Mouse (Mus musculus): Measurements from ENCODE around the gene Espl1.
"Not testable (repeated sequence)": the region's sequence is repeated elsewhere in the genome, so short reads cannot be mapped to it uniquely, and the experiment has no call there.

Espl1 gene

DNA sequence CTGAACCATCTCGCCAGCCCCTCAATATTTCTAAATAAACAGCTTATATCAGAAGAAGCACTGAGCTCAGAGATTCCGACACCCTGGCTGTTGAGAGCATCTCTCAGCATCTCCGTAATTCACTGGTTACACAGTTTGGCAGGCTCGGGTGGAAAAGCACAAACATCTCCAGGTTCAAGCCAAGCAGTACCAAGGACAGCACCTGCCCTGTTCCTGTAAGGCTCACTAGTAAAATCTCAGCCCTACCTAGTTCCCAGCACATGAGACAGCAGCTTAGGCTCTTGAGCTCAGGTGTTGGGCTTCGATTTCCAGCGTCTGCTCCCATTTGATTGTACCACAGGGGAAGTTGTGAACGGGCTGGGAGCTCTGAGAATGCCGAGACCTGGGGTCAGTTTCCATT is 39.2 kb downstream of the Espl1 start:
- DNase-seq (ENCODE audit: low spot score in 2 of 2), result no peak

DNA sequence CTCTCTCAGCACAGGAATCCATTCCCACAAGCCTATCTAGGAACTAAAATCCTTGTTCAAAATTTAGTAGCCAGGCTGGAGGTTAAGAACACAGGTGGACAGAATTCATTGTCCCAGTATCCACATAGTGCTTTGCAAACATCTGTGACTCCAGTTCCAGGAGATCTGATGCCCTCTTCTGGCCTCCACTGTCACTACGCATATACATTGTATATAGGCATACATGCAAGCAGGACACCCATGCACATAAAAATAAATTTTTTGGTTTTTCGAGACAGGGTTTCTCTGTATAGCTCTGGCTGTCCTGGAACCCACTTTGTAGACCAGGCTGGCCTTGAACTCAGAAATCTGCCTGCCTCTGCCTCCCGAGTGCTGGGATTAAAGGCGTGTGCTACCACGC is 39.9 kb downstream of the Espl1 start:
- DNase-seq (ENCODE audit: low spot score in 2 of 2), result not testable (repeated sequence)

GRCm38 (mm10) chr15:102336946-102337345 is 40.9 kb downstream of the Espl1 start:
- DNase-seq (ENCODE audit: low spot score in 2 of 2), result no peak

DNA sequence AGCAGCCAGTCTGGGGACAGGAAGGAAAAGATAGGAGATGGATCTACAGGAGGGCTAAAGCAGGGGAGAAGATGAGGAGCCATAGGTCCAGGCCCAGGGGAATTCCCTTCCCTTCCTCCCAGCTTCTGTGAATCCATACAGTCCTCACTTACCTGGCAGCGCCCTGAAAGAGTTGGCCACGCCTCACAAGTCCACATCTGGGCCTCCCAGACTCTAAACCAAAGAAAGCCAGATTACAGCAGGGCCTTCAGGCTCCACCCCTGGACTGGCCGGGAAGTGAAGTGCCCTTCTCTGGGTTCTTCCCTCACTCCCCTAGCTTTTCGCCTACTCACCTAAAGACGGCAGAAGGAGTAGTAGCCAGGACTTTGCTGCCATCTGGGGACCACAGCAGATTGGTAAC is 43.5 kb downstream of the Espl1 start:
- no peak for DNase-seq (ENCODE audit: low spot score in 2 of 2)

GRCm38 (mm10) chr15:102341580-102341979 is 45.5 kb downstream of the Espl1 start:
- DNase-seq (ENCODE audit: low spot score in 2 of 2), result peak in 1 of 2 experiments; percentile 48

DNA sequence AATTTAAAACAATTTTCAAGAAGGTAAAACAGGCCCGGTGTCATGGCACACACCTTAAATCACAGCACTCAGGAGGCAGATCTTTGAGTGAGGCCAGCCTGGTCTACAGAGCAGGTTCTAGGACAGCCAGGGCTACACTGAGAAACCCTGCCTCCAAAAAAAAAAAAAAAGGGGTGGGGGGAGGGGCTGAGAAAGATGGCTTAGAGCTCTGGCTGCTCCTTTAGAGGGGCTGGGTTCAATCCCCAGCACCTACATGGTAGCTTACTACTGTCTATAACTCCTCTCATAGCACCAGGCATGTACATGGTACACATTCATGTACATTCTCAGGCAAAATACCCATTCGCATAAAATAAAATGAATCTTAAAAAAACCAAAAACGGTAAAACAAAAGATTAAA is 48.4 kb downstream of the Espl1 start:
- DNase-seq (ENCODE audit: low spot score in 2 of 2), result no peak

- DNase-seq (ENCODE audit: low spot score in 2 of 2), result no peak
These were observed 50.4 kb downstream of the Espl1 start for GRCm38 (mm10) chr15:102346444-102346843.

DNA sequence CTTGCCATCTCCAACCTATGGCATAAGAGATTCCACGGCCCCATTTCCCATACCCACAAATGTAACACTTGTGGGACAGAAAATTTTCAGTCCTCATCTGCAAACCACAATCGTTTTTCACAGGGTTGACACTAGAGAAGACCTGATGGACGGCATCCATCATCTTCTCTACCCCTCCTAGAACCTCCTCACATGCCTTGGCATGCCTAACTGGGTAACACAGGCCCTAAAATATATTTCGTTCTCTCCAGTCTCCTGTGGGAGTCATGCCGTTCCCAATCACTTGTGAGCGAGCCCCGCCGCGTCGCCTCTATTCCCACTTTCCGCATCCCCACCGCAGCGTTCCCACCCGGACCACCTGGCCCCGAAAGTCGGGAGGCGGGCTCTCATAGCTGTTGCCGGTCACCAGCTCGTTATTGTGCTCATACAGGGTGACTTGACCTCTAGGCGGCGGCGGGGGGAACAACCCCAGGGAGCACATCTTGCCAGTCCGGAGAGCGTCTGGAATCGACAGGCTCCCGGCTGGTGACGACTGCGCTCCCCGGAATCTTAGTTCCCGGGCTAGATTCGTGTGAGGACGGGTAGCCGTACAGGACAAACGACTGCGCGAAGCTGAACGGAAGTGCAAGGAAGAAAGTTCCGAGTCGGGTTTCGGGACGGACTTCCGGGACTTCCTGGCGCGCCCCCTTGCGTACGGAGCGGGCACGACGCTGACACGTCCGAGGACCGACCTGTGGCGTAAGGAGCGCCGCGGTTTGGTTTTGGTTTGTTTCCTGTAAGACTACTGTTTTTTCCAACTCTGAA is 54.3 kb downstream of the Espl1 start, which contains the start of gene Aaas:
Aaas (minus strand) TSS at position 634 of the 804 bp plus-strand sequence.
- peak; percentile 74 to 95 for DNase-seq (ENCODE audit: low spot score in 2 of 2)

DNA sequence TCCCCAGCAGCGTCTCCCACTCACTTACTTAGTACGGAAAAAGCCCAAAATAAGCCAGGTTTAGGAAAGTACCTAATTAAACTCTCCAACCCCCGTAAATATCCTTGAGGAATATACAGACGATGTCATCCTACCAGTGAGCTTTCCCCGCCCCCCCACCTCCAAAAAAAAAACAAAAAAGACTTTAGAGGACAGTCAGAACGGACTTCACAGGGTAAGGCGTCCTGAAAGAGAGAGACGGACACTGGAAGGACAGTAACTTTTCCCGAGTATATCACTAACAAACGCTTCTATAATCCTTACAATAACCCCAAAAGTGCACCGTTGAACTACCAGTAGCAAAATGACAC is 54.9 kb downstream of the Espl1 start:
- DNase-seq (ENCODE audit: low spot score in 2 of 2), result no peak

GRCm38 (mm10) chr15:102352177-102352576 is 56.1 kb downstream of the Espl1 start:
- DNase-seq (ENCODE audit: low spot score in 2 of 2), result no peak

DNA sequence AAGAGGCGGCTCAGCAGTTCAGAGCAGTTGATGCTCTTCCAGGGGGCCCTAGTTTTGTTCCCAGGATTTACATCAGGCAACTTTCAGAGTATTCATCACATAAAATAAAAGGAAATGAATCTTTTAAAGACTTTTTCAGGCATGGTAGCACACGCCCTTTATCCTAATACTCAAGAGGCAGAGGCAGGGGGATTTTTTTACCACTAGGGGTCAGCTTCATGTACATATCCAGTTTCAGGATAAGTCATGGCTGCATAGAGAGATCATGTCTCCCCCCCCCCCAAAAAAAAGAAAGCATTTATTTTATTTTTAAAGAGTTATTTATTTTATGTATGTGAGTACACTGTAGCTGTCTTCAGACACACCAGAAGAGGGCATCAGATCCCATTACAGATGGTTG is 57.9 kb downstream of the Espl1 start:
- DNase-seq (ENCODE audit: low spot score in 2 of 2), result no peak

- peak in 1 of 2 experiments; percentile 36 for DNase-seq (ENCODE audit: low spot score in 2 of 2)
These were observed 59.2 kb downstream of the Espl1 start for GRCm38 (mm10) chr15:102355134-102355870.

GRCm38 (mm10) chr15:102355871-102356441 is 59.9 kb downstream of the Espl1 start:
- DNase-seq (ENCODE audit: low spot score in 2 of 2), result peak; percentile 43 to 51

DNA sequence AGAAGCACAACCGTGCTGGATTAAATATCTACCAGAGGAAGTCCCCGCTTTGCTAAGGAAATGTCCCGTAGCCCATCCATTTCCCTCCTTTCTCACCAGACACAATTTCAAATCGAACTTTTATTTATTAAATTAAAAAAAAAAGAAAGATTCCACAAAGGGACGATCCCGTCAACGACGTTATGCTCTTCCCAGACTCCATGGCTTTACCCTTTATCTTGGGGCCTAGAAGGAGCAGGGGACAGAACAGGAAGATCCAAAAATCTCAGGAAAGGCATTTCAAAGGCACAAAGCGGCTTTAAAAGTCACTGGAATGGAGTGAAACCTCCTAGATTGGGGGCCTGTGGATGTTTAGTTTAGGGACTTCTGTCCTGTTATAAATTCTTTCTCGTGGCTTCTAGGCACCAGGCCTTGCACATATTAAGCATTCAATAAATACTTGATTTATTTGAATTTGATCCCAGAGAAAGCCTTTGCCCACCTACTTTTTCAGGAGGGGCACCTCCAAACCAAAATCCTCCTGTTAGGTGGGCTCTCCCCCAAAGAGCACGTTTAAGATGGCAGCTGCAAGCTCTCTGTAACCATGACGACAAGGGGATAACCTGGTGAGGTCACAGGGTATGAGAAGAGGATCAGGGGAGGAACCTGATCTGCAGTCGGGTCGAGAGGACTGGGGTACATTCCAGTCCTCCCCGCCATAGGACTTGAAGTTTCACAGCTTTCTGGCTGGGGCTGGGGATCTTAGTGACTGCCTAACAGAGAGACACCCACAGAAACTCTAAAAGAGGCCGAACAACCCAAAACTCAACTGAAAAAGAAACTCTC is 60.6 kb downstream of the Espl1 start:
- no peak for DNase-seq (ENCODE audit: low spot score in 2 of 2)

DNA sequence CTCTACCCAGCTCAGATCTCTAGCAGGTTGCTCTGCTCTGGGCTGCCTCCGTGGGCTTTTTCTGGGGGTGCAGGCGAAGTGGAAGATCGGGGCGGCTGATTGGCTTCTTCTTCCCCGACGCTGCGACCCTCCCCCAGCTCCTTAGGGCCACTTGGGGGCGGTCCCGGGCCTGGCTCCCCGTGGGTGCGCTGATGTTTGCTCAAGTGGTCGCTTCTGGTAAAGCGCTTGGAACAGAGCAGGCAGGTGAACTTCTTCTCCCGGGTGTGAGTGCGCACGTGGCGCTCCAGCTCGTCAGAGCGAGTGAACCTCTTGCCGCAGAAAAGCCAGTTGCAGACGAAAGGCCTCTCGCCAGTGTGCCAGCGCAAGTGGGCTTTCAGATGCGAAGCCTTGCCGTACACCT is 62.1 kb downstream of the Espl1 start:
- no peak for DNase-seq (ENCODE audit: low spot score in 2 of 2)

- DNase-seq (ENCODE audit: low spot score in 2 of 2), result no peak
These were observed 62.8 kb downstream of the Espl1 start for GRCm38 (mm10) chr15:102358834-102359233.

DNA sequence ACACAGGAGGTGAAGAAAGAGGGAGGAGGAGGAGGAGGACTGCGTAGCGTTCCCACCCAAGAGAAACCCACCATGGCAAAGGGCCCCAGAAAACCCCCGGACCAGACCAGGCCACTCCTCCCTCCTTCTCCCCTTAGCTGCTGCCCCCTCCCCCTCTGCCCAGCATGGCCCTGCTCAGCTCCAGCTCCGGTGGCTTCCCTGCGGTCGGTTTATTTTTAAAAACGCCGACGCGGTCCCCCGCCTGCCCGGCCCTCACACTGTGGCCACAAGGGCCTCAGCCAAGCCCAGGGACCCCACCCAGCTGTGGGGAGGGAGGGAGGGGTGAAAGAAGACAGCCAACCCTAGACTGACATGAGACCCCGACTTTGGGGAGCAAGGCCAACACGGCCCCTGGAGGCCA is 66.6 kb downstream of the Espl1 start:
- DNase-seq (ENCODE audit: low spot score in 2 of 2), result no peak

DNA sequence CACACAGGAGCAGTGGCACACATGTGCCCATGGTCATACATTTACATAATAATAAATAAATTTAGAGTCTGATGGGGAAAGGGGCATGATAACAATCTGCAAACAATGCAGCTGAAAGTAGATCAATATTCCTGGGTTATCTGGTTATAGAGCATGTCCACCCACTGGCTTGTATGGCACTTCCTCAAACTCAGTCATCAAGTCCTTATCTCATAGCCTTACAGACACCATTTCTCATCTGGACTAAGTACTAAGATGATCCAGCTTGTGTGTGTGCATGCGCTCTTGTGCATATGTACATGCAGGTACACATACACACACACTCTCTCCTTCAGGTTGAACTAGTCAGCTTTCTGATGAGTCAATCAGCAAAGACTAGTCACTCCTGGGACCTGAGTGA is 68.6 kb downstream of the Espl1 start:
- no peak for DNase-seq (ENCODE audit: low spot score in 2 of 2)

GRCm38 (mm10) chr15:102366238-102366637 is 70.2 kb downstream of the Espl1 start:
- no peak for DNase-seq (ENCODE audit: low spot score in 2 of 2)

DNA sequence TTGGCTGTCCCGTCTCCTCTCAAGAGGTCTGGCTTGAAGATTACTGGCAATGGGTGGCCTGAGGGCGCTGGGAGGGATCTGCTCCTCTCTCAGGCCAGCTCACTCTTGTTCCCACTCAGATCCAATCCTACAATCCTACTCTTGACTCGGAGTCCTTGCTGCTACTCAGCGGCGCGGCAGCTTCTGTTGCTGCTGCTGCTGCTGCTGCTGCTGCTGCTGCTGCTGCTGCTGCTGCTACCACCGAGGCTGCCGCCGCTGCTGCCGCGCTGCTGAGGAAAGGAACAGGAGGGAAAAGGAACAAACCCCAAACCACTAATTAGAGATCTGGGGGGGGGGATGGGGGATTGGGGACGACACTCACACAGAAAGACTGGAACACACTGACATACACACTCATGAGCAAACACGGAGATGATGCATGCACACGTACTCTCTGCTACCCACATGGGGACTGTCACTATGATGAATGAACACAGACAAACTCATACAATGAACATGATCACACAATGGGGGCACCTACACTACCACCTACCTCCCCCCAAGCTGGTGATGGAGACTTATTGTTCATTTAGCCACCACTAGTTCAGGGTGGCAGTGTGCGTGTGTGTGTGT is 70.8 kb downstream of the Espl1 start, which contains the start of gene Sp7:
Sp7 (minus strand) TSS at position 450 of the 612 bp plus-strand sequence.
- no peak for DNase-seq (ENCODE audit: low spot score in 2 of 2)

DNA sequence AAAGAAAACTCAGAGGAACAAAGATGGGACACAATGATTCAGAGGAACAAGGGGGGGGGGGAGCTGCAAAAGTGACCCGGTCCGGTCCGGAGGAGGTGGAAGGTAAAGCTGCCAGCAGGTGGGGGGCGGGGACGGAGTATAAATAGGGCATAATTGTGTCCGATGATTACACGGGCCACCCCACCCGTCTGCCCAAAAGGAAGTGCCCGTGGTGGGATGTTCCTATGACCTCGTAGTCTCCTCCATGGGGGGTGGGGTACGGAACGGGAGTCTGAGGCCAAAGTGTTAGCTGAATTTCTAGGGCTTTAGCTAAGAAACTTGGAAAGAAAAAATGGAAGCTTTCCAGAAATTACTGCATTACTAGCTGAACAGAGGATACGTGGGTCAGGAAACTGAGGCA is 73.9 kb downstream of the Espl1 start:
- no peak for DNase-seq (ENCODE audit: low spot score in 2 of 2)
